Mouse (Mus musculus): ENCODE measurements around the gene Slx. TPM values are rescaled to one million over a fixed set of nuclear protein-coding genes. Genes with fewer than 3 reads are reported as not detected.

Gene Slx
- polyA plus RNA-seq (2014; fragmentation: Illumina TruSeq; extraction: RNeasy Lipid Tissue Mini Kit (QIAGEN cat#74804); ENCODE audit: low read depth, low replicate concordance), result not detected

DNA sequence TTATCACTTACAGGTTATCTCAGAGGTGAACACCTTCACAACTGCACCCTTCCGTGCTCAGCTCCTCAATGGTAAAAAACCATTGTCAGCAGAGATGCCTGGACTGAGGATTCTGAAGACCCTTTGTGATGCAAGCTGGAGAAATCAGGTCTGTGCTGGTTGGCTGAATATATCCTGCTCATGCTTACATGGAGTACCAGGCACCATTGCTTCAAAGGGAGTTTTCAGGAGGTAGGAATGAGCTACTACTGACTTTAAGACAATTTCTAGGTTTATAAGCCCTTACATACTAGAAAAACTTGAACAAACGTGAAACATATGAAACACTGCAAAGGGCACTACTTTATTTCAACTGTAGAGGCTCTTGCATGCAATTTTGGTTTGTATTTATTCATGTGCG is at the start of gene Slx:
Gene Slx, minus strand, starts transcription at position 101 of the 400 bp plus-strand sequence.

Other genes starting within 250 kb of the Slx start
- not detected for gene Gm2030, start 235.5 kb downstream of the Slx start, polyA plus RNA-seq (2014; fragmentation: Illumina TruSeq; extraction: RNeasy Lipid Tissue Mini Kit (QIAGEN cat#74804); ENCODE audit: low read depth, low replicate concordance)
- gene Gm14525, start 157.1 kb upstream of the Slx start, polyA plus RNA-seq (2014; fragmentation: Illumina TruSeq; extraction: RNeasy Lipid Tissue Mini Kit (QIAGEN cat#74804); ENCODE audit: low read depth, low replicate concordance), result not detected